Mouse (Mus musculus): ENCODE measurements at regions not wholly inside any gene's neighbourhood (a gene's known extent, or its start where the extent isn't known, plus 50 kb on each side); places are given as distances from the start of the nearest gene placed in this dataset.
A peak's percentile ranks its signal among the peaks of the same experiment; 100 is the strongest.

DNA sequence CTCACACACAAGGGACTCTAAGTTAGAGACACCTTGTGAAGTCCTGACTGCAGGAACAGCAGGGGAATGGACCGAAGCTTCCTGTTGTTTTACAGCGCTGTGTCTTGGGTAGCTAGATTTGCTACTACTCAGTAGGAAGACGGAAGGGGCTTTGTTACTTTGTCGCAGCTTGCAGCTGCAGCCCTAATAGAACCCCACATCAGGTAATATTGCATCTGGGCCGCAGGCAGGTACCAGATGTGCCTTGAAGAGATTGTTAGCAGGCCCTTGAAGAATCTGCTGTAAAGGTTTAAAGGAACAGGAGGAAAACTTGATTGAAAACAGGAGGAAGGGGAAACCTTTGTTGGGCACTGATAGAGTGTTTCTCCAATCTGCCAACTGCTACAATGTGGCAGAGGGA is 68.2 kb upstream of the Prickle1 start:
- Histone ChIP-seq H3K4me2 (ENCODE audit: low read depth, low read length) (no peak overlapping the region), H3K27me3 (replicated peaks; ENCODE audit: control insufficient read depth, insufficient read depth, low read length) (no peaks in the 10 kb centered on the region), H3K4me1 (ENCODE audit: control insufficient read depth, insufficient read depth, low read length) (no peaks in the 10 kb centered on the region), H3K36me3 (ENCODE audit: control insufficient read depth, insufficient read depth, low read length) (no peaks in the 10 kb centered on the region), H3K27ac (ENCODE audit: low read length) (no peak overlapping the region), H3K4me3 (ENCODE audit: low read length) (no peak overlapping the region), H3K9ac (ENCODE audit: low read depth, low read length) (no peak overlapping the region), H3K9me3 (ENCODE audit: control insufficient read depth, low read length) (no peaks in the 10 kb centered on the region)
- no peak for ATAC-seq
- 58% methylated on average over 5 of the region's 5 CpGs for WGBS

- 96% methylated on average over 1 of the region's 1 CpGs for WGBS
- Histone ChIP-seq H3K4me1 (ENCODE audit: control insufficient read depth, insufficient read depth, low read length) (no peaks in the 10 kb centered on the region), H3K36me3 (ENCODE audit: control insufficient read depth, insufficient read depth, low read length) (no peaks in the 10 kb centered on the region), H3K9ac (ENCODE audit: low read depth, low read length) (no peak overlapping the region), H3K9me3 (ENCODE audit: control insufficient read depth, low read length) (no peaks in the 10 kb centered on the region), H3K27me3 (replicated peaks; ENCODE audit: control insufficient read depth, insufficient read depth, low read length) (no peaks in the 10 kb centered on the region), H3K4me2 (ENCODE audit: low read depth, low read length) (no peak overlapping the region), H3K27ac (ENCODE audit: low read length) (no peak overlapping the region), H3K4me3 (ENCODE audit: low read length) (no peak overlapping the region)
- no peak for ATAC-seq
Measured at GRCm38 (mm10) chr15:93662601-93663000, 66.9 kb upstream of the Prickle1 start.

DNA sequence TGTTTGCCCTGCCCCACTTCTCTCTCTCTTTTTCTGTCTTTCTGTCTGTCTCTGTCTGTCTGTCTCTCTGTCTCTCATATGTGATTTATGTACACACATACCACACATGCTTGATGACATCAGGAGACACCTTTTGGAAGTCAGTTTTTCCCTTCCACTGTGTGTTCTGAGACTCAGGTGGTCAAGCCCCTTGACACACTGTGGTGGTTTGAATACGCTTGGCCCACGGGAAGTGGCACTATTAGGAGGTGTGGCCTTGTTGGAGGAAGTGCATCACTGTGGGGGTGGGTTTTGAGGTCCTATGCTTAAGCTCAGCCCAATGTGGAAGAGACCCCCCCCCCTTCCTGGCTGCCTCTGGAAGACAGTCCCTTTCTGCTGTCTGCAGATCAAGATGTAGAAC is 66.1 kb upstream of the Prickle1 start:
- H3K4me2 ChIP-seq (ENCODE audit: low read depth, low read length), result no peak overlapping the region
- ATAC-seq, result no peak
- no peaks in the 10 kb centered on the region for H3K9me3 ChIP-seq (ENCODE audit: control insufficient read depth, low read length)
- peaks cover 3% of the 10 kb centered on the region; the same call in 1 of the 2 replicates for H3K4me1 ChIP-seq (ENCODE audit: control insufficient read depth, insufficient read depth, low read length)
- H3K4me3 ChIP-seq (ENCODE audit: low read length), result no peak overlapping the region
- H3K9ac ChIP-seq (ENCODE audit: low read depth, low read length), result no peak overlapping the region
- no peaks in the 10 kb centered on the region for H3K36me3 ChIP-seq (ENCODE audit: control insufficient read depth, insufficient read depth, low read length)
- 94% methylated on average over 2 of the region's 2 CpGs for WGBS
- H3K27ac ChIP-seq (ENCODE audit: low read length), result no peak overlapping the region
- no peaks in the 10 kb centered on the region for H3K27me3 ChIP-seq (replicated peaks; ENCODE audit: control insufficient read depth, insufficient read depth, low read length)

DNA sequence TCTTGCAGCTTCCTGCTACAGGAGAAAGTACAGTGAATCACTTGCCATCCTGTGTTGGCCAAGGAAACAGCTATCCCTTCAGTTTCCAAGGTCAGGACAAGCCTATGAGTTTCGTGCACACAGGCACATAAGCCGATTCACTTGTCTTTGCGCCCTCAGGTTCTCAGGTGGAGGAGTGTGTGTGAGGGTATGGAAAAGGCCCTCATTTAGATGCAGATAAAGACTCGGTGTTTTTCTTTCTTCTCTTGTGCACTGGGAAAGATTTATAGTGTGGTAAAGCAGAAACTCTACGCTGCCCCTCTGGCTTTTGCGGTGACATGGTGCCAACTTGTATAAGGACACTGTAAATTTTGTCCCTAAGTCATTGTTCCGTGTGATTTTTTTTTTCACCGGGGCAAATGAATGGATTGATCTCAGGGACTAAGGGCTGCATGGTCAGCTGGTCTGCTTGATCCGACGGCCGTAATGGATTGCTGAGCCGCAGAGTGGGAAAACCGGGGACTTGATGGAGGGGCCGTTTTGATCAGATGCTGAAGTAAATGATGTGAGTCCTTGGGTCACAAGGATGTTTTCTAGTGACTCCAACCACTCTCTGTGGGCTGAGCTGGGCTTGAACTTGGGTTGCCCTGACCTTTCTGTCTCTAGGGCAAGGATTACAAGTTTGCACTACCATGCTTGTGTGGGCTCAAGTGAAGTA is 65.4 kb upstream of the Prickle1 start:
- Histone ChIP-seq H3K9ac (ENCODE audit: low read depth, low read length) (no peak overlapping the region), H3K4me3 (ENCODE audit: low read length) (no peak overlapping the region), H3K36me3 (ENCODE audit: control insufficient read depth, insufficient read depth, low read length) (no peaks in the 10 kb centered on the region), H3K4me2 (ENCODE audit: low read depth, low read length) (no peak overlapping the region), H3K4me1 (ENCODE audit: control insufficient read depth, insufficient read depth, low read length) (peaks cover 3% of the 10 kb centered on the region; the same call in 1 of the 2 replicates), H3K27ac (ENCODE audit: low read length) (no peak overlapping the region), H3K27me3 (replicated peaks; ENCODE audit: control insufficient read depth, insufficient read depth, low read length) (no peaks in the 10 kb centered on the region), H3K9me3 (ENCODE audit: control insufficient read depth, low read length) (no peaks in the 10 kb centered on the region)
- WGBS, result 91% methylated on average over 14 of the region's 14 CpGs
- ATAC-seq, result no peak

DNA sequence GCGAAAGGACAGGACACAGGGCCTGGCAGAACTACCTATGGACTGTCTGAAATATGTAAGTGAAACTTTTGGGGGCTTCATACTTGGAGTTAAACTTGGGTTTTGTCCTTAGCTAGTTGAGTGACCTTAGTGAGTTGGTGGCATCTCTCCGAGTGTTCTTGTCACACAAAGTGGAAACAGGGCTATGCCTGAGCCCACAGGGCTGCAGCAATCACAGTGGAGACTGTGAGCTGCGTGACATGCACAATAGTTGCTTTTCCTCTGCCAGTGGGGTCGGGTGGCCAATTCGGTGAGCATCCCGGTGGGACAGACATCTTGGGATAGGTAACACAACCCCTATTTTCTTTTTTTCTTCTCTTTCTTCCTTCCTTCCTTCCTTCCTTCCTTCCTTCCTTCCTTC is 61.5 kb upstream of the Prickle1 start:
- Histone ChIP-seq H3K4me2 (ENCODE audit: low read depth, low read length) (no peak overlapping the region), H3K4me3 (ENCODE audit: low read length) (no peak overlapping the region), H3K27me3 (replicated peaks; ENCODE audit: control insufficient read depth, insufficient read depth, low read length) (no peaks in the 10 kb centered on the region), H3K9me3 (ENCODE audit: control insufficient read depth, low read length) (no peaks in the 10 kb centered on the region), H3K9ac (ENCODE audit: low read depth, low read length) (no peak overlapping the region), H3K27ac (ENCODE audit: low read length) (peak overlapping the region; percentile 2; the same call in 1 of the 2 replicates), H3K36me3 (ENCODE audit: control insufficient read depth, insufficient read depth, low read length) (no peaks in the 10 kb centered on the region), H3K4me1 (ENCODE audit: control insufficient read depth, insufficient read depth, low read length) (peaks cover 3% of the 10 kb centered on the region; the same call in 1 of the 2 replicates)
- no peak for ATAC-seq
- WGBS, result 90% methylated on average over 6 of the region's 6 CpGs

- peaks cover 3% of the 10 kb centered on the region; the same call in 1 of the 2 replicates for H3K4me1 ChIP-seq (ENCODE audit: control insufficient read depth, insufficient read depth, low read length)
- H3K4me3 ChIP-seq (ENCODE audit: low read length), result no peak overlapping the region
- H3K27me3 ChIP-seq (replicated peaks; ENCODE audit: control insufficient read depth, insufficient read depth, low read length), result no peaks in the 10 kb centered on the region
- ATAC-seq, result peak; percentile 69
- H3K4me2 ChIP-seq (ENCODE audit: low read depth, low read length), result no peak overlapping the region
- no peak overlapping the region for H3K9ac ChIP-seq (ENCODE audit: low read depth, low read length)
- WGBS, result 38% methylated on average over 6 of the region's 6 CpGs
- H3K36me3 ChIP-seq (ENCODE audit: control insufficient read depth, insufficient read depth, low read length), result no peaks in the 10 kb centered on the region
- H3K9me3 ChIP-seq (ENCODE audit: control insufficient read depth, low read length), result no peaks in the 10 kb centered on the region
- peak overlapping the region; percentile 13; the same call in 1 of the 2 replicates for H3K27ac ChIP-seq (ENCODE audit: low read length)
Measured at GRCm38 (mm10) chr15:93656713-93657112, 61.0 kb upstream of the Prickle1 start.

- no peaks in the 10 kb centered on the region for H3K36me3 ChIP-seq (ENCODE audit: control insufficient read depth, insufficient read depth, low read length)
- H3K27me3 ChIP-seq (replicated peaks; ENCODE audit: control insufficient read depth, insufficient read depth, low read length), result no peaks in the 10 kb centered on the region
- no peak for ATAC-seq
- H3K4me3 ChIP-seq (ENCODE audit: low read length), result no peak overlapping the region
- 90% methylated on average over 6 of the region's 6 CpGs for WGBS
- no peak overlapping the region for H3K27ac ChIP-seq (ENCODE audit: low read length)
- no peak overlapping the region for H3K4me2 ChIP-seq (ENCODE audit: low read depth, low read length)
- H3K9ac ChIP-seq (ENCODE audit: low read depth, low read length), result no peak overlapping the region
- peaks cover 3% of the 10 kb centered on the region; the same call in 1 of the 2 replicates for H3K4me1 ChIP-seq (ENCODE audit: control insufficient read depth, insufficient read depth, low read length)
- no peaks in the 10 kb centered on the region for H3K9me3 ChIP-seq (ENCODE audit: control insufficient read depth, low read length)
Measured at GRCm38 (mm10) chr15:93655743-93656142, 60.1 kb upstream of the Prickle1 start.

DNA sequence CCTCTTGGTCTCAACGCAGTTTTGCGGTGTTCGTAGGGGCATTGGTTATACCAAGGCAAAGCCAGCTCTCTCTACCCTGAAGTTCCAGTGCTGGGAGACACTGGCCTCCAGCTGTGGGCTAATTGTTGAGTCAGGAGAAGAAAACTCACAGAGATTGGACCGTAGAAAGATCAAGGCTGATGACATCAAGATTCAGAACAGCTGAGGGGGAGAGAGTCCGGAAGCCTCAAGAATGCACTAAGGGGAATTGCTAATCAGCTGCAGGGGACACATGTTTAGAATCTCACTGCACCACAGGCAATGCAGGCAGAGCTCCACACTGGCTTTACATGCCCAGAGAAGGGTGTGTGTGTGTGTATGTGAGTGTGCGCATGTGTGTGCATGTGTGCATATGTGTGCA is 59.6 kb upstream of the Prickle1 start:
- ATAC-seq, result no peak
- peaks cover 3% of the 10 kb centered on the region; the same call in 1 of the 2 replicates for H3K4me1 ChIP-seq (ENCODE audit: control insufficient read depth, insufficient read depth, low read length)
- no peak overlapping the region for H3K9ac ChIP-seq (ENCODE audit: low read depth, low read length)
- no peaks in the 10 kb centered on the region for H3K27me3 ChIP-seq (replicated peaks; ENCODE audit: control insufficient read depth, insufficient read depth, low read length)
- WGBS, result 94% methylated on average over 6 of the region's 6 CpGs
- H3K27ac ChIP-seq (ENCODE audit: low read length), result no peak overlapping the region
- no peak overlapping the region for H3K4me2 ChIP-seq (ENCODE audit: low read depth, low read length)
- H3K4me3 ChIP-seq (ENCODE audit: low read length), result no peak overlapping the region
- H3K9me3 ChIP-seq (ENCODE audit: control insufficient read depth, low read length), result no peaks in the 10 kb centered on the region
- no peaks in the 10 kb centered on the region for H3K36me3 ChIP-seq (ENCODE audit: control insufficient read depth, insufficient read depth, low read length)

DNA sequence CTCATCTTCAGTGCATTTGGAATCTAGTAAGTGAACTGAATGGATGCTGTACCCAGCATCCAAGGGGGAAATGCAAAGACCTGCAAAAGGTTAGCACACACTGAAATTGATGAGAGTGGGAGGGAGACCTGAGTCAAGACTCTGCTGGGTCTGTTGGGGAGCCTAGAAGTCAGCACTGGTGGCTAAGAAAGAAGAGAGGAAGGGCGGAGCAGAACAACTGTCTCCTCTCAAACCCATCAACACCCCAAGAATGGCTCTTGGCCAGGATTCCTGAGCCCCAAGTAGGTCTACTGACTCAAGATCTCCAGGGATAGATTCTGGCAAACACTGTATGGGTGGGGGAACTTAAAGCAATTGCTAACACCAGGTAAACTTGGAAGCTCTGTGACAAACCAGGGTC is 57.7 kb upstream of the Prickle1 start:
- Histone ChIP-seq H3K4me1 (ENCODE audit: control insufficient read depth, insufficient read depth, low read length) (peaks cover 3% of the 10 kb centered on the region; the same call in 1 of the 2 replicates), H3K36me3 (ENCODE audit: control insufficient read depth, insufficient read depth, low read length) (no peaks in the 10 kb centered on the region), H3K9ac (ENCODE audit: low read depth, low read length) (no peak overlapping the region), H3K4me2 (ENCODE audit: low read depth, low read length) (no peak overlapping the region), H3K9me3 (ENCODE audit: control insufficient read depth, low read length) (no peaks in the 10 kb centered on the region), H3K27me3 (replicated peaks; ENCODE audit: control insufficient read depth, insufficient read depth, low read length) (no peaks in the 10 kb centered on the region), H3K27ac (ENCODE audit: low read length) (no peak overlapping the region), H3K4me3 (ENCODE audit: low read length) (no peak overlapping the region)
- 95% methylated on average over 1 of the region's 1 CpGs for WGBS
- ATAC-seq, result no peak
